Mouse (Mus musculus) lung, postnatal 0 days (tissue): ENCODE measurements around the gene Ccr3.

Source experiments
- CTCF ChIP-seq: IDR thresholded peaks from 2 replicates; pipeline ENCODE4 v1.5.1; 2016; ENCODE audit warnings: antibody characterized with exemption, mild to moderate bottlenecking
- EP300 ChIP-seq: IDR thresholded peaks from 2 replicates; pipeline ENCODE4 v1.6.1; 2016; ENCODE audit warnings: antibody characterized with exemption, mild to moderate bottlenecking, control low read depth

DNA sequence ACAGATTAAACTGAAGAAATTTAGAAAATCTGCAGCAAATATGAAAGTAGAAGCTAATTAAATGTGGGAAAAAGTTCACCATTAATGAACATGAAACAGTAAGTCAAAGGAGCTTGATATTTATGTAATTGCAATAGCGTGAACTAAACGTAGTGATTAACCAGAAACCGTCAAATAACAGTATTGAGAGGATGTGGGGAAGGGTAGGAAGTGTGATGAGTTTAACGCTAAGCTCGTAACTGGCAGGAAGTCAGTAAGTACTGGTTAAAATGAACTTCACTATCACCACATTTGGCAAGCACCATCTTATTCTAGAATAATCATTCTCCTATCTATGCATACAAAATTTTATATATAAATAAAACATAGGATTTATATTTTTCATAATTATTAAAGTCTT is 17.2 kb downstream of the Ccr3 start:
- TF ChIP-seq CTCF (no peak), EP300 (no peak)
